ENCODE assay signal across 8 mouse cellular contexts in genomic region chrX:102156618-102157422, GRCm38 (mm10). TPM values are rescaled to one million over a fixed set of nuclear protein-coding genes. Genes with fewer than 3 reads are reported as not detected.
A peak's percentile ranks its signal among the peaks of the same experiment; 100 is the strongest.
DNase-seq lines count a peak whose midpoint lies in the region; ATAC-seq and TF ChIP-seq lines count a peak whose summit lies in the region.

Ercc6l (minus strand) TSS chrX:102157091.

- no peaks in the 10 kb centered on the region for H3K79me2 ChIP-seq in liver, adult 2 months (ENCODE audit: control insufficient read depth, insufficient read depth, low read length)
- H3K79me2 ChIP-seq in myocyte (ENCODE audit: control insufficient read depth, insufficient read depth), result peaks cover 32% of the 10 kb centered on the region

- H3ac ChIP-seq in myocyte (ENCODE audit: control insufficient read depth, insufficient read length), result no peak within 1 kb of the TSS

- peaks cover 4% of the 10 kb centered on the region; the same call in 1 of the 2 replicates for H3K4me1 ChIP-seq in bone marrow macrophage, adult 2 months (ENCODE audit: control insufficient read depth, insufficient read depth, low read length)
- H3K4me1 ChIP-seq in embryonic fibroblast, embryonic 13.5 days (ENCODE audit: control insufficient read depth, insufficient read depth, low read length), result no peaks in the 10 kb centered on the region
- H3K4me1 ChIP-seq in heart, embryonic 11.5 days (ENCODE audit: control insufficient read depth, insufficient read depth, low read length), result no peaks in the 10 kb centered on the region
- no peaks in the 10 kb centered on the region for H3K4me1 ChIP-seq in kidney, embryonic 16.5 days (ENCODE audit: insufficient read depth, low read length)
- H3K4me1 ChIP-seq in liver, adult 2 months (ENCODE audit: control insufficient read depth, insufficient read depth, low read length), result peaks cover 2% of the 10 kb centered on the region; the same call in 1 of the 2 replicates

- peak within 1 kb of the TSS; percentile 72 for H3K9ac ChIP-seq in heart, embryonic 11.5 days (ENCODE audit: low read depth, low read length)
- H3K9ac ChIP-seq in kidney, embryonic 16.5 days (replicated peaks; ENCODE audit: low read length), result peak within 1 kb of the TSS; percentile 73
- H3K9ac ChIP-seq in liver, adult 2 months (ENCODE audit: low read depth, low read length), result peak within 1 kb of the TSS; percentile 86

- no peaks in the 10 kb centered on the region for H3K27me3 ChIP-seq in heart, embryonic 11.5 days (ENCODE audit: control insufficient read depth, insufficient read depth, low read length)
- H3K27me3 ChIP-seq in kidney, embryonic 16.5 days (ENCODE audit: insufficient read depth, low read length), result no peaks in the 10 kb centered on the region
- H3K27me3 ChIP-seq in liver, adult 2 months (ENCODE audit: control insufficient read depth, insufficient read depth, low read length), result no peaks in the 10 kb centered on the region
- H3K27me3 ChIP-seq in myocyte (ENCODE audit: control insufficient read depth, insufficient read depth, insufficient read length), result no peaks in the 10 kb centered on the region
- no peaks in the 10 kb centered on the region for H3K27me3 ChIP-seq in splenic B cell, adult 2 months (ENCODE audit: control insufficient read depth, insufficient read depth, low read length, poor library complexity, severe bottlenecking)

- peak within 1 kb of the TSS; percentile 57 for H3K4me2 ChIP-seq in heart, embryonic 11.5 days
- H3K4me2 ChIP-seq in kidney, embryonic 16.5 days (replicated peaks; ENCODE audit: low read depth, low read length), result peak within 1 kb of the TSS; percentile 50
- peak within 1 kb of the TSS; percentile 72 for H3K4me2 ChIP-seq in myocyte (ENCODE audit: low read depth)

- TF ChIP-seq CTCF in bone marrow macrophage, adult 2 months (IDR thresholded peaks at IDR 0.05; ENCODE audit: low read depth, low read length), result no peak
- TF ChIP-seq CTCF in embryonic fibroblast, embryonic 13.5 days (IDR thresholded peaks at IDR 0.05; ENCODE audit: borderline replicate concordance, insufficient read depth, low read length), result no peak
- no peak for TF ChIP-seq CTCF in liver, adult 2 months (IDR thresholded peaks at IDR 0.05; ENCODE audit: low read depth, low read length)

- ATAC-seq in heart, embryonic 11.5 days (replicated peaks; ENCODE audit: insufficient number of reproducible peaks, low FRiP score, low TSS enrichment), result peak; percentile 96
- ATAC-seq in kidney, embryonic 16.5 days (ENCODE audit: low FRiP score, low TSS enrichment), result peak; percentile 99

- WGBS in heart, embryonic 11.5 days (ENCODE audit: insufficient replicate concordance), result 9% methylated on average over 42 of the region's 42 CpGs
- WGBS in kidney, embryonic 16.5 days, result 20% methylated on average over 42 of the region's 42 CpGs
- WGBS in liver, adult 2 months, result under 1% methylated on average over 42 of the region's 42 CpGs

- peak within 1 kb of the TSS; percentile 63 for H3K27ac ChIP-seq in bone marrow macrophage, adult 2 months (ENCODE audit: insufficient read depth, low read depth, low read length)
- H3K27ac ChIP-seq in embryonic fibroblast, embryonic 13.5 days (ENCODE audit: insufficient read depth, low read length), result peak within 1 kb of the TSS; percentile 83
- H3K27ac ChIP-seq in heart, embryonic 11.5 days (ENCODE audit: low read depth, low read length), result peak within 1 kb of the TSS; percentile 70
- peak within 1 kb of the TSS; percentile 79 for H3K27ac ChIP-seq in kidney, embryonic 16.5 days (ENCODE audit: low read length)
- peak within 1 kb of the TSS; percentile 98 for H3K27ac ChIP-seq in liver, adult 2 months (replicated peaks; ENCODE audit: insufficient read depth, low read depth, low read length)

- peak within 1 kb of the TSS; percentile 74 for H3K4me3 ChIP-seq in bone marrow macrophage, adult 2 months (ENCODE audit: insufficient read depth, low read length)
- H3K4me3 ChIP-seq in embryonic fibroblast, embryonic 13.5 days (ENCODE audit: insufficient read depth, low read length), result peak within 1 kb of the TSS; percentile 94
- peak within 1 kb of the TSS; percentile 54 for H3K4me3 ChIP-seq in heart, embryonic 11.5 days (ENCODE audit: low read depth, low read length)
- peak within 1 kb of the TSS; percentile 62 for H3K4me3 ChIP-seq in kidney, embryonic 16.5 days (ENCODE audit: low read length)
- peak within 1 kb of the TSS; percentile 69 for H3K4me3 ChIP-seq in liver, adult 2 months (ENCODE audit: insufficient read depth, low read depth, low read length)
- peak within 1 kb of the TSS; percentile 43 for H3K4me3 ChIP-seq in myocyte

- no peak for TF ChIP-seq POLR2A in bone marrow macrophage, adult 2 months (IDR thresholded peaks at IDR 0.05; ENCODE audit: borderline replicate concordance, low read depth, low read length)
- peak; percentile 74 for TF ChIP-seq POLR2A in embryonic fibroblast, embryonic 13.5 days (IDR thresholded peaks at IDR 0.05; ENCODE audit: low read depth, low read length)
- TF ChIP-seq POLR2A in liver, adult 2 months (IDR thresholded peaks at IDR 0.05; ENCODE audit: extremely low read depth, insufficient read depth, low read length), result 0 out of 2 replicates have a peak, but pooled peaks have one; percentile 14
- TF ChIP-seq POLR2A in myocyte (IDR thresholded peaks at IDR 0.05; ENCODE audit: insufficient read length, low read depth), result peak; percentile 43

- DNase-seq in A20 (ENCODE audit: low read depth, low spot score), result peak; percentile 95
- DNase-seq in liver, adult 2 months (ENCODE audit: extremely low read depth, low read depth, low spot score), result peak; percentile 76
- peak; percentile 96 for DNase-seq in splenic B cell, adult 2 months (ENCODE audit: low read depth, low spot score)

- H3K9me3 ChIP-seq in heart, embryonic 11.5 days (replicated peaks; ENCODE audit: control insufficient read depth, low read length), result no peaks in the 10 kb centered on the region
- no peaks in the 10 kb centered on the region for H3K9me3 ChIP-seq in kidney, embryonic 16.5 days (ENCODE audit: low read length)

- no peaks in the 10 kb centered on the region for H3K36me3 ChIP-seq in heart, embryonic 11.5 days (ENCODE audit: control insufficient read depth, insufficient read depth, low read length)
- H3K36me3 ChIP-seq in kidney, embryonic 16.5 days (ENCODE audit: insufficient read depth, low read length), result peaks cover 2% of the 10 kb centered on the region; the same call in 1 of the 2 replicates
- no peaks in the 10 kb centered on the region for H3K36me3 ChIP-seq in liver, adult 2 months (ENCODE audit: control insufficient read depth, insufficient read depth, low read length)
- no peaks in the 10 kb centered on the region for H3K36me3 ChIP-seq in myocyte (ENCODE audit: control insufficient read depth, insufficient read depth)
- no peaks in the 10 kb centered on the region for H3K36me3 ChIP-seq in splenic B cell, adult 2 months (ENCODE audit: control insufficient read depth, insufficient read depth, low read length, poor library complexity, severe bottlenecking)

TF ChIP-seq in myocyte, 11 proteins besides CTCF, POLR2A, EP300 and RAD21:
- TF ChIP-seq MYOG (IDR thresholded peaks at IDR 0.05; ENCODE audit: control insufficient read depth in 1 of 3, insufficient read depth in 1 of 3, insufficient read length in 2 of 3, low read depth in 2 of 3) (no peak), TCF12 (IDR thresholded peaks at IDR 0.05; ENCODE audit: insufficient read depth, poor library complexity, severe bottlenecking) (no peak), CEBPB (IDR thresholded peaks at IDR 0.05; ENCODE audit: insufficient read depth, poor library complexity, severe bottlenecking) (no peak), MAX (IDR thresholded peaks at IDR 0.05; ENCODE audit: low read depth) (no peak), USF1 (IDR thresholded peaks at IDR 0.05; ENCODE audit: low read depth) (peak; percentile 73), E2F4 (IDR thresholded peaks at IDR 0.05; ENCODE audit: insufficient read depth) (peak; percentile 87)

RNA-seq across cellular contexts. Expression of gene Ercc6l, which starts in this region (rescaled TPM):
- polyA plus RNA-seq in bone marrow macrophage, adult 2 months (2012; ENCODE audit: insufficient read depth, insufficient read length, missing spikeins), result 7.0 and 7.8 TPM in 2 replicates
- 9.9 and 13.0 TPM in 2 replicates for polyA plus RNA-seq in embryonic fibroblast, embryonic 13.5 days (2011; ENCODE audit: insufficient read length, low read depth, missing spikeins)
- polyA plus RNA-seq in heart, embryonic 11.5 days (2014; fragmentation: Nextera tagmentation; extraction: Ambion mirVana), result 9.8 and 13.3 TPM in 2 replicates
- 13.5 and 14.1 TPM in 2 replicates for polyA plus RNA-seq in kidney, embryonic 16.5 days (2015; fragmentation: Nextera tagmentation; extraction: Ambion mirVana)
- 0.28 and 0.34 TPM in 2 replicates for total RNA-seq in liver, adult 2 months (2014; rRNA removed)
- 0.04 and 0.06 TPM in 2 replicates for polyA plus RNA-seq in liver, adult 2 months (2012; rRNA removed)
- polyA plus RNA-seq in myocyte (2012; fragmentation: generic; extraction: Trizol), result 1.5 TPM

Comparison
In these comparisons a context has a peak if more than half of its experiments do, and no peak if none do; other contexts are left out.
1. Peak in every context shown above with its lines: DNase-seq, ATAC-seq, H3K4me3 ChIP-seq and H3K27ac ChIP-seq.
2. Peak in DNase-seq, H3K4me3 ChIP-seq, H3K27ac ChIP-seq and H3K9ac ChIP-seq in liver, adult 2 months; RNA of the gene not detected or under 1 TPM.
3. H3K4me3 ChIP-seq: peak in every context shown above with its lines; median percentile 94 in embryonic fibroblast, embryonic 13.5 days; 74 in bone marrow macrophage, adult 2 months; 69 in liver, adult 2 months; 62 in kidney, embryonic 16.5 days; 54 in heart, embryonic 11.5 days; 43 in myocyte.